Mouse (Mus musculus) kidney, embryonic 16.5 days (tissue): Measurements from ENCODE around the gene Tfg. TPM values are rescaled to one million over a fixed set of nuclear protein-coding genes. Genes with fewer than 3 reads are reported as not detected.

Experiments used
- ATAC-seq: fragments of 200-750 bp; cut with Nextera tagmentation; 2 replicates; pipeline ENCODE4 v1.8.0; 2017; ENCODE audit warnings: moderate TSS enrichment; ENCODE audit not compliant: low FRiP score, low TSS enrichment
- H3K27ac ChIP-seq: fragments of 300-500 bp; sonication (generic); 2 replicates; pipeline ENCODE4 v1.5.1; 2014; ENCODE audit warnings: low read length
- H3K27me3 ChIP-seq: fragments of 300-500 bp; sonication (generic); 2 replicates; pipeline ENCODE4 v1.6.1; 2014; ENCODE audit warnings: low read length, control low read depth, mixed read lengths; ENCODE audit not compliant: insufficient read depth
- H3K36me3 ChIP-seq: fragments of 300-500 bp; sonication (generic); 2 replicates; pipeline ENCODE4 v1.6.1; 2014; ENCODE audit warnings: low read length, control low read depth, mixed read lengths; ENCODE audit not compliant: insufficient read depth
- H3K4me1 ChIP-seq: fragments of 300-500 bp; sonication (generic); 2 replicates; pipeline ENCODE4 v1.6.1; 2014; ENCODE audit warnings: low read length, control low read depth, mixed read lengths; ENCODE audit not compliant: insufficient read depth
- H3K4me2 ChIP-seq: fragments of 300-500 bp; sonication (generic); replicated peaks from 2 replicates; pipeline ENCODE4 v1.6.1; 2014; ENCODE audit warnings: low read depth, low read length
- H3K4me3 ChIP-seq: fragments of 300-500 bp; sonication (generic); 2 replicates; pipeline ENCODE4 v1.5.1; 2014; ENCODE audit warnings: mild to moderate bottlenecking, low read length
- H3K9ac ChIP-seq: fragments of 300-500 bp; sonication (generic); replicated peaks from 2 replicates; pipeline ENCODE4 v1.6.1; 2014; ENCODE audit warnings: low read length
- H3K9me3 ChIP-seq: fragments of 300-500 bp; sonication (generic); 2 replicates; pipeline ENCODE4 v1.6.1; 2016; ENCODE audit warnings: low read length, control low read depth
- WGBS: fragments of 180-500 bp; shearing (Covaris S2); extraction: QIAGEN DNeasy Blood & Tissue Kit; methylation state at CpG from one replicate; pipeline ENCODE4 v1.1.7; 2014; 5-methylcytosine and 5-hydroxymethylcytosine counted together
- polyA plus RNA-seq: library from polyadenylated mRNA; unstranded; fragments of >200 nt; fragmentation: Nextera tagmentation; extraction: Ambion mirVana; gene quantifications from 2 replicates; pipeline ENCODE4 v1.2.1, GENCODE M21; 2015

Gene Tfg
- polyA plus RNA-seq, 1 experiment from 2014 or later = 154 TPM

GRCm38 (mm10) chr16:56696448-56696847 lies 20.8 kb downstream of the Tfg start:
- Histone ChIP-seq H3K9me3 (no peaks in the 10 kb centered on the region), H3K27me3 (no peaks in the 10 kb centered on the region), H3K9ac (no peak overlapping the region), H3K4me1 (no peaks in the 10 kb centered on the region), H3K4me3 (no peak overlapping the region), H3K36me3 (peaks cover 25% of the 10 kb centered on the region), H3K4me2 (no peak overlapping the region), H3K27ac (no peak overlapping the region)
- no peak for ATAC-seq
- WGBS = 73% methylated on average over 2 of the region's 2 CpGs

- 95% methylated on average over 7 of the region's 7 CpGs for WGBS
- H3K27ac ChIP-seq = no peak overlapping the region
- H3K4me3 ChIP-seq = no peak overlapping the region
- H3K4me2 ChIP-seq = no peak overlapping the region
- H3K9ac ChIP-seq = no peak overlapping the region
- no peak for ATAC-seq
- no peaks in the 10 kb centered on the region for H3K27me3 ChIP-seq
- no peaks in the 10 kb centered on the region for H3K9me3 ChIP-seq
- no peaks in the 10 kb centered on the region for H3K4me1 ChIP-seq
- peaks cover 29% of the 10 kb centered on the region for H3K36me3 ChIP-seq
Measured at GRCm38 (mm10) chr16:56690715-56691114, 26.5 kb downstream of the Tfg start.

GRCm38 (mm10) chr16:56686747-56687146 lies 30.5 kb downstream of the Tfg start:
- no peaks in the 10 kb centered on the region for H3K9me3 ChIP-seq
- no peak overlapping the region for H3K27ac ChIP-seq
- no peak overlapping the region for H3K4me3 ChIP-seq
- H3K4me2 ChIP-seq = no peak overlapping the region
- H3K4me1 ChIP-seq = no peaks in the 10 kb centered on the region
- ATAC-seq = no peak
- 88% methylated on average over 5 of the region's 5 CpGs for WGBS
- H3K27me3 ChIP-seq = no peaks in the 10 kb centered on the region
- peaks cover 28% of the 10 kb centered on the region for H3K36me3 ChIP-seq
- H3K9ac ChIP-seq = no peak overlapping the region

GRCm38 (mm10) chr16:56681010-56681645 lies 36.1 kb downstream of the Tfg start:
- no peak overlapping the region for H3K9ac ChIP-seq
- no peaks in the 10 kb centered on the region for H3K9me3 ChIP-seq
- H3K4me3 ChIP-seq = no peak overlapping the region
- H3K36me3 ChIP-seq = peaks cover 12% of the 10 kb centered on the region; the same call in 1 of the 2 replicates
- no peak overlapping the region for H3K27ac ChIP-seq
- no peaks in the 10 kb centered on the region for H3K4me1 ChIP-seq
- ATAC-seq = no peak
- H3K27me3 ChIP-seq = no peaks in the 10 kb centered on the region
- no peak overlapping the region for H3K4me2 ChIP-seq
- WGBS = 79% methylated on average over 8 of the region's 8 CpGs

- no peak overlapping the region for H3K27ac ChIP-seq
- no peaks in the 10 kb centered on the region for H3K27me3 ChIP-seq
- no peak overlapping the region for H3K4me2 ChIP-seq
- no peaks in the 10 kb centered on the region for H3K9me3 ChIP-seq
- 75% methylated on average over 4 of the region's 4 CpGs for WGBS
- H3K9ac ChIP-seq = no peak overlapping the region
- H3K4me3 ChIP-seq = no peak overlapping the region
- ATAC-seq = peak; percentile 49; the same call in 1 of the 2 replicates
- no peaks in the 10 kb centered on the region for H3K4me1 ChIP-seq
- no peaks in the 10 kb centered on the region for H3K36me3 ChIP-seq
Measured at GRCm38 (mm10) chr16:56677146-56677545, 40.1 kb downstream of the Tfg start.

GRCm38 (mm10) chr16:56673420-56673819 lies 43.8 kb downstream of the Tfg start:
- no peaks in the 10 kb centered on the region for H3K9me3 ChIP-seq
- H3K9ac ChIP-seq = no peak overlapping the region
- H3K4me1 ChIP-seq = no peaks in the 10 kb centered on the region
- H3K4me2 ChIP-seq = no peak overlapping the region
- H3K27me3 ChIP-seq = no peaks in the 10 kb centered on the region
- H3K4me3 ChIP-seq = no peak overlapping the region
- no peak for ATAC-seq
- H3K36me3 ChIP-seq = no peaks in the 10 kb centered on the region
- WGBS = 87% methylated on average over 2 of the region's 2 CpGs
- no peak overlapping the region for H3K27ac ChIP-seq

- Histone ChIP-seq H3K4me3 (no peak overlapping the region), H3K9me3 (no peaks in the 10 kb centered on the region), H3K4me1 (no peaks in the 10 kb centered on the region), H3K4me2 (no peak overlapping the region), H3K27me3 (no peaks in the 10 kb centered on the region), H3K27ac (no peak overlapping the region), H3K36me3 (no peaks in the 10 kb centered on the region), H3K9ac (no peak overlapping the region)
- ATAC-seq = no peak
- 63% methylated on average over 8 of the region's 8 CpGs for WGBS
Measured at GRCm38 (mm10) chr16:56670941-56671340, 46.3 kb downstream of the Tfg start.

GRCm38 (mm10) chr16:56669520-56669919 lies 47.7 kb downstream of the Tfg start:
- Histone ChIP-seq H3K27ac (no peak overlapping the region), H3K9ac (no peak overlapping the region), H3K4me1 (no peaks in the 10 kb centered on the region), H3K4me3 (no peak overlapping the region), H3K4me2 (no peak overlapping the region), H3K27me3 (no peaks in the 10 kb centered on the region), H3K9me3 (no peaks in the 10 kb centered on the region), H3K36me3 (no peaks in the 10 kb centered on the region)
- ATAC-seq = peak; percentile 71; the same call in 1 of the 2 replicates
- WGBS = 35% methylated on average over 5 of the region's 5 CpGs

GRCm38 (mm10) chr16:56658866-56659265 lies 58.4 kb downstream of the Tfg start:
- ATAC-seq = no peak
- no peak overlapping the region for H3K9ac ChIP-seq
- H3K9me3 ChIP-seq = no peaks in the 10 kb centered on the region
- no peaks in the 10 kb centered on the region for H3K36me3 ChIP-seq
- H3K4me3 ChIP-seq = no peak overlapping the region
- H3K27ac ChIP-seq = no peak overlapping the region
- H3K4me2 ChIP-seq = no peak overlapping the region
- H3K4me1 ChIP-seq = no peaks in the 10 kb centered on the region
- no peaks in the 10 kb centered on the region for H3K27me3 ChIP-seq

- H3K27me3 ChIP-seq = no peaks in the 10 kb centered on the region
- no peak overlapping the region for H3K4me3 ChIP-seq
- H3K27ac ChIP-seq = no peak overlapping the region
- ATAC-seq = peak; percentile 75; the same call in 1 of the 2 replicates
- H3K4me2 ChIP-seq = no peak overlapping the region
- WGBS = 68% methylated on average over 12 of the region's 12 CpGs
- no peak overlapping the region for H3K9ac ChIP-seq
- H3K9me3 ChIP-seq = no peaks in the 10 kb centered on the region
- H3K36me3 ChIP-seq = no peaks in the 10 kb centered on the region
- no peaks in the 10 kb centered on the region for H3K4me1 ChIP-seq
Measured at GRCm38 (mm10) chr16:56655193-56655910, 61.9 kb downstream of the Tfg start.
